Mouse (Mus musculus): ENCODE results near the gene Siah3.

Gene Siah3

GRCm38 (mm10) chr14:75468941-75469340 is 13.2 kb downstream of the Siah3 start:
- in situ Hi-C loops (cut with MseI, MboI): no loop called here

GRCm38 (mm10) chr14:75473061-75473930 is 17.5 kb downstream of the Siah3 start:
- in situ Hi-C loops (cut with MseI, MboI): no loop called here

DNA sequence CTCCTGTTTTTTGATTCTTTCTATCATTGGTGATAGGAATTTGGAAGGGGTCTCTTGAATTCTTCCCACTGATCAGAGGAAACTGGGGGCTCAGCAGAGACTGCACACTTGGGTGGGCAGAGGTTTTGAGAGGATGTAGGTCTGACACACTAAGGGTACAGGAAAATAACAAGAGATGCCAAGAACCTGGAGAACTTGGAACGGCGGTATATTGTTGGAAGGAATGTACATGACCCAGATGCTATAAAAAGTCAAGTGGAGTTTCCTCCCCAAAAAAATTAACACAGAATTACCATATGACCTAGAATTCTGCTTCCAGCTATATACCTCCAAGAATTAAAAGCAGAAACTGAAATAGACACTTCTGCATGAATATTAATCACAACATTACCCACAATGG is 20.1 kb downstream of the Siah3 start:
- in situ Hi-C loops (cut with MseI, MboI): no loop called here

- in situ Hi-C loops (cut with MseI, MboI): no loop called here
Measured at GRCm38 (mm10) chr14:75482231-75483175, 26.7 kb downstream of the Siah3 start.

GRCm38 (mm10) chr14:75483176-75483546 is 27.4 kb downstream of the Siah3 start:
- in situ Hi-C loops (cut with MseI, MboI): no loop called here

GRCm38 (mm10) chr14:75487932-75488331 is 32.1 kb downstream of the Siah3 start:
- in situ Hi-C loops (cut with MseI, MboI): no loop called here

DNA sequence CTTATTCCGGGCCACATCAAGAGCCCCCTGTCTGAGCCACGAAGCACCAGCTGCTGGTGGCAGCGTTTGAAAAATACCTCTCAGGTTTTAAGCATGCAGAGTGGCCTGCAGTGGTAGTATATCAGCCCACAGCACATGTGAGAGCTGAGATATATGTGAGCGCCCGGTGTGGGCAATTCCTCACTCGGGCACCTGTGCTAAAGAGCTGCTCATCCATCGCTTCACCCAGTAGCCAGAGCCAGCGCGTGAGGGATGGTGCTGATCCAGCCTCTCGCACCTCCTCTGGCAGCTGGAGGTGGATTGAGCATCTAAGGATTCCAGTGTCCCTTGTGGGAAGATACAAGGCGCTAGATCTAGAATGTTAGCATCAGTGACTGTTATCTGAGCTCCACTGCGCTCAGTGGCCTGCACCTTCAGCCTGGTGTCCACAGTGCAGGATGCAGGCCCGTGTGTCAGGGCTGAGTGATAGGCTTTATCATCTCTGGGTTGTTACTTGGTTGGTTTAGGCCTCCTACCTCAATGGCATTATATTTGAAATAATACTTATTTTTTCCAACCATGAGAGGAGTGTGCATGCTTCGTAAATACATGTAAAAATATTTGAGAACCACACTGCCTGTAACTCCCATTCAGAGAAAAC is 37.9 kb downstream of the Siah3 start:
- in situ Hi-C loops (cut with MseI, MboI): no loop called here

- in situ Hi-C loops (cut with MseI, MboI): no loop called here
Measured at GRCm38 (mm10) chr14:75494926-75495325, 39.1 kb downstream of the Siah3 start.

DNA sequence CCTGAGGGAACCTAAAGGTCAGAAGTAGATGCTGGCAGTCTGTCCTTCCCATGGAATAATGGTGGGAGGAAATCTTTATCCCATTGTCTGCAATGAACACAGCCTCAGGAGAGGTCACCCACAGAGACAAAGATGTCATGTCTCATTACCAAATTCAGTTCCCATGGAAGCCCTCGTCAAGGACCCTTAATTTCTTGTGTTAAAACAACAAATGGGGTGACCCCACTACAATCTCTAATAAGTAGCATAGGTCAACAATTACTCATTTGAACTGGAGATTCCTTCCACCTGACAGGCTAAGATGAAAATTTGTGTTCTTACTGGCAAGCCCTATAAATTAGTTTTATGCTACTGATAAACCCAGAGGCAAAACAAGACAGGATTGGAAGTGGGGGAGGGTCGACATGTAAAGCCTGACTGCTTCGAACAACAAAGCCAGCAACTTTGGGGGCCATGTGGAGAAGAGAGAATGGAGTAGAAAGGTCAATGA is 45.8 kb downstream of the Siah3 start:
- in situ Hi-C loops (cut with MseI, MboI): no loop called here

DNA sequence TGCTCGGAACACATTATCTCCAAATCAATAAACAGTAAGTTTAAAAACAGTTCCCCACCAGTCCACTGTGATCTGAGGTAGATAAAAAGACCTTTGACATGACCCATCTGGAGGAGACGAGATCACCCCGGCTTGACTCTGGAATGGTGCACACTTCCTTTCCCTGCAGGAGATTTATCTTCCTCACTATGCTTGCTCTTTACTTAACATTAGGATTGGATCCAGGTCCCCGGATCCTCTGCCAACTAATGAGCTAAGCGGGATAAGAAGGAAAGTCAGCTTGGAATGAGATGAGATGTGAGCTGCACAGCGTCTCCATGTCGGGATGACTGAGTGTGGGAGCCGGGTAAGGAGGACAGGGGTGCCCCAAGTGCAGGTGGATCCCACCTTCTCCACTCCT is 46.7 kb downstream of the Siah3 start:
- in situ Hi-C loops (cut with MseI, MboI): no loop called here

DNA sequence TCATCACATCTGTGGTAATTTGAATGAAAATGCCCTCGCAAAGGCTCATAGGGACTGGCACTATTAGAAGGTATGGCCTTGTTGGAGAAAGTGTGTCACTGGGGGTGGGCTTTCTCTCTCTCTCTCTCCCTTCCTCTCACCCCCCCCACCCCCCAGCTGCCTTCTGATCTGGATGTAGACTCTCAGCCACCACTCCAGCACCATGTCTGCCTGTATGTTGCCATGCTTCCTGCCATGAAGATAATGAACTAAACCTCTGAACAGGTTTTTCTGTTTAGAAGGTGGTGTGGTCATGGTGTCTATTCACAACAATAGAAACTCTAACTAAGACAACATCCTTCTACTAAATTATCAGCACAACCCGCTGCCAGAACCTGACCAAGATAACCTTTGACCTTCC is 48.5 kb downstream of the Siah3 start:
- in situ Hi-C loops (cut with MseI, MboI): no loop called here

GRCm38 (mm10) chr14:75505126-75505840 is 49.5 kb downstream of the Siah3 start:
- in situ Hi-C loops (cut with MseI, MboI): no loop called here

DNA sequence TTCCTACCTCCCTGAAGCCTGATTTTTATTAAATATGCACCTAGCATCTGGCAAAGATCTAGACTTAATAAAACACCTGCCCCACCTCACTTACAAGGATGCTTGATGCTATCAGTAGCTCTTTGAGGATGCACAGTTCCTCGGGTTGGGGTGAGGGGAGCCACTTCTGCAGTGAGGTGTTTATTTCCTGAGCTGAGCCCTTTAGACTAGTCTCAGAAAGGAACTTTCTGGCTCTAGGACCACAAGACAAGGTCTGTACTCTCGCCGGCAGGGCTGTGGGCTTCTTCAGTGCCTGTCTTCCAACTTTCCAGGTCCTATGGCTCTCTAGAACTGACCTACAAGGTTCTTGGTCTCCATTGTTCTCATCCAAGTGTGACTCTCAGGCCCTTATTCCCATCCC is 50.5 kb downstream of the Siah3 start:
- in situ Hi-C loops (cut with MseI, MboI): no loop called here

GRCm38 (mm10) chr14:75510125-75510524 is 54.3 kb downstream of the Siah3 start:
- in situ Hi-C loops (cut with MseI, MboI): no loop called here

GRCm38 (mm10) chr14:75512946-75513345 is 57.2 kb downstream of the Siah3 start:
- in situ Hi-C loops (cut with MseI, MboI): no loop called here

GRCm38 (mm10) chr14:75516161-75516560 is 60.4 kb downstream of the Siah3 start:
- in situ Hi-C loops (cut with MseI, MboI): no loop called here

- in situ Hi-C loops (cut with MseI, MboI): no loop called here
Measured at GRCm38 (mm10) chr14:75516917-75517595, 61.3 kb downstream of the Siah3 start.

DNA sequence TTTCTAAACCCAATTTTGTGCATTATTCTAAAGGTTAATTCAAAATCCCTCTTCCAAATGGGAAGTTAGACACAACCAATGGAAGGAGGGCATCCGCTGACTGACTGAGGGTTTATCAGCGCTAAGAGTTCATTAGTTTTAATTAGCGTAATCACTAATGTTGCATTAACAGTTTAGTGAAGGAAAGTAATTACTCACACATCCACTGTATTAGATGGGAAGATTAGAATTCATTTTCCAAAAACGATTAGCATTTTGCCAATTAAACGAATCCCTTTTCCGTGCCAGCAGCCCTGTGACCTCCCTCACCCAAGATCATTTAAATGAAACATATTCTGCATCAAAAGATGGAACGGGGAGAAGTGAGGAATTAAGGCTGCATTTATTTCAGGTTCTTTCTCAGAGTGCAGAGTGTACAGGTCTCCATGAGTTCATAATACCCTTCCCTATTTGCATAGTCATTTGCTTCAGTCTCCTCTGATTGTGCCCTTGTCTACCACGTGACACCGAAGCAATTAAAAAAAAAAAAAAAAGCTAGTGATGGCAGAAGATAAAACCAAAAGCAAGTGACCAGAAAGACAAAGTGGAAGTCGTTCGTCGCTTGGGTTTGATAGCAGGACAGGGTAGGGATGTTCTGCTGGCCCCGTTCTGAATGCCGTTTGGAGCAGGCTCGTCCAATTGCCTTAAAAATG is 62.6 kb downstream of the Siah3 start:
- in situ Hi-C loops (cut with MseI, MboI): no loop called here

DNA sequence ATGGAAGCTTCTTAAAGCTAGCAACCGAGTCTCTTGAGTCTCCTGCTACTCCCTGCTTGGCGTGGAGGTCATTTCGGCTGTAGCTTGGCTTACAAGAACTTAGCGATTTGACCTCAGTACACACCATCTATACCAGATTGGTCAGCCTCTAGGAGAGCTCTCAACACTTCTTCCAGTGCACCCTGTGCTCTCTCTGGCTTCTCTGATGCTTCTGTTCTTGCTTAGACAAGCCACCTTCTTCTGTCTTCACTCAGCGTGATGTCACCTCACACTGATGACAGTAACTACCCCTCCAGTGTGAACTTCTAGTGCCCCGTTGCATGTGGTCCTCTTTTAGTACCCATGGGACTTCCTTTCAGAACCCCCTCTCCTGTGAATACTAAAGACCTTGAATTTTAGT is 63.1 kb downstream of the Siah3 start:
- in situ Hi-C loops (cut with MseI, MboI): no loop called here

DNA sequence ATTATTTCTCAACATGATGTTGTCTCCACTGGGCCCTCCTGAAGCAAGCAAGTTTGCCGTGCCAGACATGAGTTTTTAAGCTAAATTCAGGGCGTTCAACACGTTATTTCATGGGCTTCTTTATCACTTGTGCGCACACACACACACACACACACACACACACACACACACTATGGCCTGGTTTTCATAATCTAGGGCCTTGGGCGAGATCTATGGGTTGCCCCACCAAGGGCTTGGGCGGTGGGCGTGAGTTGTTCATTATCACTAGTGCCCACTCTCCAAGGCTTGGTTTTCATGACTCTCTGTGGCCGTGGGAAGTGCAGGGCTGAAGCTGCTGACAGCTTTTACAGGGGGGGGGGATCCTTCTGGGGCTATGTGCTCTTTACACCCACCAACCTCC is 63.9 kb downstream of the Siah3 start:
- in situ Hi-C loops (cut with MseI, MboI): no loop called here
